Mouse (Mus musculus): ENCODE data around the gene Timd4. TPM values are rescaled to one million over a fixed set of nuclear protein-coding genes. Genes with fewer than 3 reads are reported as not detected.

The Timd4 gene
- polyA plus RNA-seq, 1 experiment from 2014 or later: 0.12 TPM

Other genes starting within 250 kb of the Timd4 start
- not detected in 2 replicates for gene BC053393, start 239.3 kb upstream of the Timd4 start, polyA plus RNA-seq (2014; fragmentation: Nextera tagmentation; extraction: Ambion mirVana)
- not detected in 2 replicates for gene Dppa1, start 181.5 kb upstream of the Timd4 start, polyA plus RNA-seq (2014; fragmentation: Nextera tagmentation; extraction: Ambion mirVana)
- not detected in 2 replicates for gene Timd2, start 103.7 kb upstream of the Timd4 start, polyA plus RNA-seq (2014; fragmentation: Nextera tagmentation; extraction: Ambion mirVana)
- gene Havcr1, start 75.7 kb upstream of the Timd4 start, polyA plus RNA-seq (2014; fragmentation: Nextera tagmentation; extraction: Ambion mirVana): 0.32 TPM in 1 of 2 replicates, not detected in the other